Mouse (Mus musculus) liver (tissue): ENCODE data around the gene Slc23a2.
A peak's percentile ranks its signal among the peaks of the same experiment; 100 is the strongest.

Experiments
- DNase-seq: peaks from one replicate; pipeline ENCODE4 v3.0.0-alpha.2; 2020; ENCODE audit warnings: mixed read lengths

The Slc23a2 gene

GRCm38 (mm10) chr2:132096582-132096981 lies 48.3 kb downstream of the Slc23a2 start:
- DNase-seq: no peak

DNA sequence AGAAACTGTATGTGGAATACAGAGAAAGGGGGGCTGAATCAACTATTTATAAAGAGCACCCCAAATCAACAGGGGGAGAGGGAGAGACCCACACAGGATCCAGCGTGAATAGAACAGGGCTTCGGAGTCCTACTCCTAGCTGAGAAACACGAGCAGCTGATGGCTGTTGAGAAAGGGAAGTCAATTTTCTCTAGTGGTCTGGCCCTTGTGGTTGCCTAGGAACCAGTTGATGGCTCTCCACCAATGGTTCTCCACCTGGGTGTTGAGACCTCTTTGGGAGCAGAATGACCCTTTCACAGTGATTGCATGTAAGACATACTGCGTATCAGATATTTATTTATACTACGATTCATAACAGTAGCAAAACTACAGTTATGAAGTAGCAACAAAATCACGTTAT lies 49.1 kb downstream of the Slc23a2 start:
- DNase-seq: no peak

DNA sequence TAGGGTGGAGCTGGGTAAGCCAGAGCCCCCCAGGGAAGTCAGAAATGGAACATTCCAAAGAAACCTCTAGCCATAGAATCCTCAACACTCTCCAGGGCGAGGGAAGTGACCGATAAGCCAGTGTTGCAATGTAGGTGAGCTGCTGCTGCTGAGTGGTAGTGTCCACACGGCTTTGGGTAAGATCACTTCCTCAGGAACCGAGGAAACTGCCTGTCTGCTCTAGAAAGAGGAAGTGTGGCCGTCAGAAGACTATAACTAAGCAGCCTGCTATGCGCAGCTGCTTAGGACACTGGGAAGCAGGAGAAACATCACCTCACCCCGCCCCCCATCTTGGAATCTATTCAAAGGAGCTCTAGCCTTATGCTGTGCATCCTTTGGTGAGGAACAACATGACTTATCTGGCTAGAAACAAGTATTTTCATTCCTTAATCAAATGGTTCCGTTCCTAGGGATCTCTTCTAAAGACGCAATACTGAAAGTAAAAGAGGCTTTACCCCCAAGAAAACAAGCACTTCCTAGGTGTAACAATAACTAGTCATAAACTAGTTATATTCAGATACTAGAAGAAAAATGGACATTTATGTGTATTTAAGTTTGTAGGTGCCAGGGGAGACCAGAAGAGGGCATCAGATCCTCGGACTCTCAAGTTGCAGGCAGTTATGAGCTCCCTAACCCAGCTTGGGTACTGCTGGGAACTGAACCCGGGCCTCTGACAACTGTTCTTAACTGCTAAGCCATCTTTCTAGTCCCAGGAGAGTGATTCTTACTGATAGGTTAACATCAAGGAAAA lies 50.3 kb downstream of the Slc23a2 start:
- peak; percentile 17 for DNase-seq

- no peak for DNase-seq
Measured at GRCm38 (mm10) chr2:132093739-132094138, 51.2 kb downstream of the Slc23a2 start.

DNA sequence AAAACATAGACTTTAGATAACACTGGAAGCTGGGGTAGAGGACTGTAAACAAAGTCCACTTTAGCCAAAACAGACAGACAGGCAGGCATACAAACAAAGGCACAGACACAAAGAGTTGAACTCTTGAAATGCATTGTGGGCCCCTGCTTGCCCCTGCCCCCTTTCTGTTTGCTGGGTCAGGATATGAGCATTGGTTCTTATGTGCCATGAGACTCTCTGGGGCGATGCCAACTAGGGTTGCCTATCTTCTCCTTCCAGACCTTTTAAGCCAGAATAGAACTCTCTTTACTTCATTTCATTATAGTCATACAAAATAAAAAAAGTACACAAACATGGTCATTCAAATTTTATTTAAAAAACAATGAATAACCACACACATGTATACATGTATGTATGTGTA lies 51.6 kb downstream of the Slc23a2 start:
- no peak for DNase-seq

DNA sequence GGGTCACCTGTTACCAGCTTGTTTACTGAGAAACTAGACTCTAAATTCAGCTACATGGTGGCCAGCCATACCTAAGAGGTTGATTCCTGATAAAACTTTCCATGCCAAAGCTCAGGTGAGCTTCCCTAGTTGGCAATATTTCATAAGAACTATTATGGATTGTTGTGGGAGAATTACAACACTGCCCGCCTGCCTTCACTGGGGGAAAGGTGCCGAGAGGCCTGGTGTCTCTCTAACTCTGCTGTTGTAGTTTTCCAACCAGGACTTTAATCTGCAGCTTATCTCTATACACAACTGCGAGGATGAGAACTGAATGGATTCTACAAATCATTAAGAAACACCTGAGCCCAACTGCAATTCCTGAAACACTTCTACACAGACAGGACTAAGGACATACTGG lies 52.2 kb downstream of the Slc23a2 start:
- DNase-seq: no peak

DNA sequence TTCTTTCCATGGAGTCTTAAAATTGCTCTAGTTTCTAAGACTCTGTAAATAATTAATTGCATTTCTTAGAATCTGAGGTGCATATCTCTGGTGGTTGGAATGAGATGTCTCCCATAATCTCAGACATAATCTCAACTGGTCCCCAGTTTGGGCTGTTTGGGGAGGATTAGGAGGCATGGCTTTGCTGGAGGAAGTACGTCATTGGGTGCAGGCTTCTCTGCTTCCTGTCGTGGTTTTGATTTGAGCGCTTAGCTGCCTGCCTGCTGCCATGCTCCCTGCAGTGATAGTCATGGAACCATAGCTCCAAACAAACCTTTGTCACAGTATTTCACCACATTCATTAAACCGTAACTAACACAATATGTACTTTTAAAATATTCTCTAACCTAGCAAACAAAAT lies 53.2 kb downstream of the Slc23a2 start:
- DNase-seq: no peak

DNA sequence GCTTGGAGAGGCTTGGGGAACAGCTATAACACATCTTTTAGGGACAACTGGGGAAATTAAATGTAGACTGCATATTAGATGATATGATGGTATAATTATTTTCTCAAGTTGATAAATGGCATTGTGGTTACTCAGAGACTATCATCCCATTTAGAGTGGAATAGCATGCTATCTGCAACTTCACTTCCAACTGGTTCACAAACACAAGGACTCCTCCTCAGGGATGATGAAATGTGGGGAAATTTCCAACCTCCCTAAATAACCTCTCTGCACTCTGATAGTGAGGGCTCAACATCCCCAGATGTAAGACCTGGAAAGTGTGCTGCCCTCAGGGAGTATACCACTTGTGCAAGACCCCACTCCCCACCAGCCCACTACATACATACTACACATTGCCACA lies 60.1 kb downstream of the Slc23a2 start:
- DNase-seq: no peak

GRCm38 (mm10) chr2:132084396-132084795 lies 60.5 kb downstream of the Slc23a2 start:
- no peak for DNase-seq

DNA sequence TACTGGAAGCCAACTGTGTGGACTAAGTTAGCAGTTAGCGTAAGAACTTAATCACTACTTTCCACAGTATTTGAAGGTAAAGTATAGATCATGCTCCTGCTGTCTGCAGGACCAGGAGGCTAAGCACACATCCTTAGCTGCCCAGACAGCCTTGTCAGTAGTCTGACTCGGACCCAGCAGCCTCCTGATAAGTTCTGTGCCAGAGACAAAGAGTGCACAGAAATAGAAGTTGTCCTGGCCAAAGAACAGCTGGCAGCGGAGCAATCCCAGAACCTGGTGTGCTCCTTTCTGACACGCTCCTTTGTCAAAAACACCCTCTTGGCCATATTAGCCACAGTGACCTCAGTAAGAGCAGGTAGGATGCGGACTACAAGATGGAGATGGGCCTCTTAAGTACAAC lies 65.8 kb downstream of the Slc23a2 start:
- DNase-seq: no peak

DNA sequence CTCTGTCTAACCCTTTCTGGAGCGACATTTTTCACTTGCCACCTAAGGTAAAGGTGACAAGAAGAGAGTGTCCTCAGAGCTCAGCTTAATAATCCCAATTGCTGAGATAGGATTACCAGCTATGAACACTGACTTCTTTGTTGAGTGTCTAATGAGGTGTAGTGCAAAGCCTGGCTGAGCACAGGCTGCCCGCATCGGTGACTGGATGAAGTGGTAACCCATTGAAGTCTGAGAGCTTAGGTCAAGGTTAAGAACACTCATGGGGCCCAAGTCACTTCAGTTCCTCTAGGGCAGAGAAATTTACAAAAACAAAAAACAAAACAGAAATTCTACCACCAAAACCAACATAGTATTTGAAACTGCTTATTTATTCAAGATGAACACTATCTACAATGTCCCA lies 71.9 kb downstream of the Slc23a2 start:
- no peak for DNase-seq

DNA sequence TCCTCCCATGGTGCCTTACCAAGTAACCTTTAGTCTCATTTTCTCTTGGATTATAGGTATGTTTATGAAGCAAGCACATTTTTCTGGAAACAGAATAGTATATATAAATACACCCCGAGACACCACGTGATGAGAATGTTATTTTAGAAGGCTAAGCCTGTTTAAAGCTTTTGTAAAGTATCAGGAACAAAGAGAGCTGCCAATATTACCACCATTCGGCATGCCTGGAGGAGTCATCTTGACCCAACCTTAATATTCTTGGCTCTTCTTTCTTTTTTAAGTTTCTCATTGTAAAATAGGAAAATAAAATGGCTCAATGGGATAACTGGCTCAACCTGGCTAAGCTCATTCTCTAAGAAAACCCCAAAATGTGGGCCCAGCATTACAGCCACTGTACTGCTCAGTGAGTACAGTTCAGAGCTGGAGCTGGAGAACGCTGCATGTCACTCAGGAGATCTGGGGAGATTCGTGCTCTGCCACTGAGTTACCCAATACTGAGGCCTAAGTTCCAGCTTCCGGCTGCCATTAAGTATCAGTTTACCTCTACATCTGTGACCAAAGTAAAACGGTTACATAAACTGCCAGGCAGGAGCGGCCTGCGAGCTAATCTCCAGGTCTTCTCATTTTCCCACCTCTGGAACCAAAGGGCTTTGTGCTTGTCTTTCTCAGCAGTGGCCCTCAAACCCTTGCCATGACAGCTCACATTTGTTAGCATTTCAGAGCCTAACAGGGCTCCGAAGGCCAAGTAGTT lies 74.7 kb downstream of the Slc23a2 start:
- DNase-seq: no peak

GRCm38 (mm10) chr2:132064185-132064831 lies 80.6 kb downstream of the Slc23a2 start:
- DNase-seq: no peak

DNA sequence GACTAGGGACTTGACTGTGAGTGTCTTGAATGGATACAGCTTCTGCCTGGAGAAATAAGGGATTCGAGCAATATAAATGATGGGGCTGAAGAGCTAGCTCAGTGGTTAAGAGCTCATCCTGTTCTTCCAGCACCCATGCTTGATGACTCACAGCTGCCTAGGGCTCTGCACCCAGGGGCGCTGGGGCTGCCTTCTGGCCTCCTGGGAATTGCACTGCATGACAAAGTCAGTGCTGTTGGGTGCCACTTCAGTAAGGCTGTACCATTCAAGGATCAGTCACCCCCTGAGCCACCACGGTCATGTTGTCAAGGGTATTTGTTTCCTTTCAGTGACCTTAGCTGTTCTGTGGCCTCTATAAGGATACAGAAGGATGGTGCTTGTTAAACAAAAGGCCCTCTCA lies 81.1 kb downstream of the Slc23a2 start:
- no peak for DNase-seq

DNA sequence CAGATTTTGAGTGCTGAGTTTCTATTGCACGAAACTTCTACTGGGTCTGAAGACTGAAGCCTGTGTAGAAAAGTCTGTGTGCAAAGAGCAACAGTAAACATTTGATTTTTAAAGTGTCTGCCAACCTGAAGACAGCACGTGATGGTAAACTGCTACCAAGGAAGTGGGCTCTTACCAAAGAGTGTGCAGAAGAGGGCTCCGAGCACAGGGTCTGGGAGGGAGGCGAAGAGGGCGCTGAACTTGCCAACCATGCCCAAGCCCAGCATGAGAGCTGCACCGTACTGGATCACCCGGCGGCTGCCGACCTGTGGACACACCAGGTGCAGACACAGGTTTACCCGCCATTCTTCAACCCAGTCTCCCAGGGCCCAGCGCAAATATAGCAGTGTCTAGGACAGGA lies 83.0 kb downstream of the Slc23a2 start:
- DNase-seq: no peak

- no peak for DNase-seq
Measured at GRCm38 (mm10) chr2:132059919-132060318, 85.0 kb downstream of the Slc23a2 start.

- no peak for DNase-seq
Measured at GRCm38 (mm10) chr2:132055349-132055753, 89.6 kb downstream of the Slc23a2 start.

DNA sequence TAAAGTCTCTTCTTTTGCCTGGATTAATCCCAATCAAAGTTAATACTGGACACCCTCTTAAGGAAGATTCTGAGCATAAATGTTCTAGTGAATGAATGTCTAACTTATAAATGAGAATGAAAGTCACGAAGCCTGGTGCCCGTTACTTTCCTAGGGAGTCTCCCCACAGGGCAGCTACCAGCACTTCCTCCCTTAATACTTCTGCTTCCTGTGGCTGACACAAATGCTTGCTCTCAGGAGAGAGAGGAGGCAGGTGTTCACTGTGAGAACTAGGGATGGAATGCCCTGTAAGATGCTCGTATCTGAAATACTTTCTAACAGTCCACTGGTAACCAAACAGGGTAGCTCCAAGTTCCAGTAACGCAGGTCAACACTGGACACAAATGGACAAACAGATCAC lies 91.1 kb downstream of the Slc23a2 start:
- DNase-seq: no peak

GRCm38 (mm10) chr2:132051798-132052197 lies 93.1 kb downstream of the Slc23a2 start:
- DNase-seq: peak; percentile 15

GRCm38 (mm10) chr2:132049921-132050320 lies 95.0 kb downstream of the Slc23a2 start:
- DNase-seq: no peak

- no peak for DNase-seq
Measured at GRCm38 (mm10) chr2:132049491-132049890, 95.4 kb downstream of the Slc23a2 start.

- no peak for DNase-seq
Measured at GRCm38 (mm10) chr2:132048143-132048772, 96.7 kb downstream of the Slc23a2 start.

DNA sequence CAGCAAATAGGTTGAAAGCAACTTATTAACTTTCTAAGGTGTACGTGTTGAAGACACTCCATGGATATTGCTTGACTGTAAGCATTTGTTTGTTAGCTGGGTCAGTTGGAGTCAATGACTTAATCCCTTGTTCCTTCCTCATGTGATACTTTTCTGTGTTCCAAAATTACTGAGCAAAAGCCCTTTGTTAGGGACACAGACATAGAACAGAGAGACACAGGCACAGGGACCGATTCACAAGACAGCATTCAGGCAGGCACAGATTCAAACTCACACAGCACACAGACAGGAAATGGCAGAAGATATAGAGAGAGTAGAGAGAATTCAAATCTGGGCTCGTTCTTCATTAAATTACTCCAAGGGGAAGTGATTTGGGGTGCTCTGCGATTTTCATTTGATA lies 97.5 kb downstream of the Slc23a2 start:
- DNase-seq: no peak
